Mouse (Mus musculus) MEL (cell line): ENCODE measurements around the gene Gnb1l. TPM values are rescaled to one million over a fixed set of nuclear protein-coding genes. Genes with fewer than 3 reads are reported as not detected.
A peak's percentile ranks its signal among the peaks of the same experiment; 100 is the strongest.

ENCODE experiments used
- DNase-seq: peaks from one replicate; pipeline ENCODE4 v3.0.0; 2011; ENCODE audit warnings: low read depth, low spot score
- H3K27ac ChIP-seq: 2 replicates; pipeline ENCODE4 v1.5.1; 2012; ENCODE audit warnings: low read depth, mild to moderate bottlenecking, control low read depth, low read length, moderate library complexity; ENCODE audit not compliant: control insufficient read depth
- H3K27me3 ChIP-seq, 2 experiments: fragments of 150-350 bp in 1 of 2; sonication (generic) in 1 of 2; 2 replicates each; pipeline ENCODE4 v1.6.1; 2012; ENCODE audit warnings: low read length in 2 of 2, mild to moderate bottlenecking in 2 of 2, improper control_type of control experiment in 1 of 2, moderate library complexity in 1 of 2; ENCODE audit not compliant: insufficient read depth in 2 of 2, control insufficient read depth in 1 of 2
- H3K36me3 ChIP-seq, 2 experiments: 2 replicates each; pipeline ENCODE4 v1.6.1; 2012 to 2014; ENCODE audit warnings: low read length in 2 of 2, improper control_type of control experiment in 1 of 2, inconsistent platforms in 1 of 2, mild to moderate bottlenecking in 1 of 2; ENCODE audit not compliant: insufficient read depth in 2 of 2, control insufficient read depth in 1 of 2
- H3K4me1 ChIP-seq, 2 experiments: fragments of 150-350 bp in 1 of 2; sonication (generic) in 1 of 2; 2 replicates each; pipeline ENCODE4 v1.6.1; 2012; ENCODE audit warnings: low read length in 2 of 2, improper control_type of control experiment in 1 of 2, mild to moderate bottlenecking in 1 of 2; ENCODE audit not compliant: insufficient read depth in 2 of 2, control insufficient read depth in 1 of 2
- H3K4me3 ChIP-seq, 2 experiments: fragments of 150-350 bp in 1 of 2; sonication (generic) in 1 of 2; 2 replicates each; pipeline ENCODE4 v1.5.1; 2012; ENCODE audit warnings: low read depth in 2 of 2, low read length in 2 of 2, mild to moderate bottlenecking in 2 of 2, moderate library complexity in 2 of 2, control low read depth in 1 of 2, improper control_type of control experiment in 1 of 2; ENCODE audit not compliant: control insufficient read depth in 1 of 2, insufficient read depth in 1 of 2
- H3K79me2 ChIP-seq: 2 replicates; pipeline ENCODE4 v1.6.1; 2012; ENCODE audit warnings: mild to moderate bottlenecking, low read length, moderate library complexity; ENCODE audit not compliant: control insufficient read depth, poor library complexity, insufficient read depth
- H3K9ac ChIP-seq: 2 replicates; pipeline ENCODE4 v1.6.1; 2012; ENCODE audit warnings: low read depth, mild to moderate bottlenecking, control low read depth, low read length, moderate library complexity; ENCODE audit not compliant: control insufficient read depth, poor library complexity, severe bottlenecking
- H3K9me3 ChIP-seq: fragments of 150-350 bp; sonication (generic); replicated peaks from 2 replicates; pipeline ENCODE4 v1.6.1; 2012; ENCODE audit warnings: mild to moderate bottlenecking, low read length, improper control_type of control experiment, moderate library complexity; ENCODE audit not compliant: insufficient read depth
- CHD2 ChIP-seq: IDR thresholded peaks from 2 replicates; pipeline ENCODE4 v1.6.1; 2011; ENCODE audit warnings: low read length, improper control_type of control experiment
- E2F4 ChIP-seq: IDR thresholded peaks from 2 replicates; pipeline ENCODE4 v1.6.1; 2011; ENCODE audit warnings: low read depth, low read length, improper control_type of control experiment, borderline replicate concordance
- EP300 ChIP-seq, 2 experiments: IDR thresholded peaks; 2 replicates each; pipeline ENCODE4 v1.6.1; 2011; ENCODE audit warnings: improper control_type of control experiment in 2 of 2, low read length in 2 of 2, low read depth in 1 of 2, mild to moderate bottlenecking in 1 of 2
- GABPA ChIP-seq: IDR thresholded peaks from 2 replicates; pipeline ENCODE4 v1.6.1; 2012; ENCODE audit warnings: low read depth, mild to moderate bottlenecking, inconsistent platforms, low read length, improper control_type of control experiment, moderate library complexity
- GATA1 ChIP-seq: IDR thresholded peaks from 2 replicates; pipeline ENCODE4 v1.6.1; 2011; ENCODE audit warnings: low read depth, low read length, improper control_type of control experiment
- HCFC1 ChIP-seq: IDR thresholded peaks from 2 replicates; pipeline ENCODE4 v1.6.1; 2012; ENCODE audit warnings: low read depth, mild to moderate bottlenecking, inconsistent platforms, low read length, improper control_type of control experiment, moderate library complexity
- KAT2A ChIP-seq: conservative IDR thresholded peaks from 2 replicates; pipeline ENCODE4 v1.6.1; 2012; ENCODE audit warnings: low read depth, low read length, improper control_type of control experiment, inconsistent platforms
- MEF2A ChIP-seq: IDR thresholded peaks from 2 replicates; pipeline ENCODE4 v1.6.1; 2014; ENCODE audit warnings: low read depth, mild to moderate bottlenecking, inconsistent platforms, low read length, improper control_type of control experiment; ENCODE audit not compliant: poor library complexity, insufficient replicate concordance, severe bottlenecking; ENCODE audit errors: extremely low read depth
- MYB ChIP-seq: IDR thresholded peaks from 2 replicates; pipeline ENCODE4 v1.6.1; 2011; ENCODE audit warnings: mild to moderate bottlenecking, low read depth, low read length, improper control_type of control experiment
- MYC ChIP-seq: IDR thresholded peaks from 2 replicates; pipeline ENCODE4 v1.6.1; 2011; ENCODE audit warnings: low read depth, mild to moderate bottlenecking, low read length, improper control_type of control experiment, moderate library complexity
- NELFE ChIP-seq: IDR thresholded peaks from 2 replicates; pipeline ENCODE4 v1.6.1; 2011; ENCODE audit warnings: low read depth, low read length, improper control_type of control experiment
- POLR2A ChIP-seq, 2 experiments: IDR thresholded peaks; 2 replicates each; pipeline ENCODE4 v1.6.1; 2011 to 2012; ENCODE audit warnings: low read length in 2 of 2, mild to moderate bottlenecking in 2 of 2, control low read depth in 1 of 2, improper control_type of control experiment in 1 of 2, low read depth in 1 of 2, moderate library complexity in 1 of 2; ENCODE audit not compliant: control insufficient read depth in 1 of 2, insufficient read depth in 1 of 2, poor library complexity in 1 of 2
- SIN3A ChIP-seq: IDR thresholded peaks from 2 replicates; pipeline ENCODE4 v1.6.1; 2012; ENCODE audit warnings: low read length, improper control_type of control experiment, inconsistent platforms
- SMC3 ChIP-seq: IDR thresholded peaks from 2 replicates; pipeline ENCODE4 v1.6.1; 2011; ENCODE audit warnings: low read depth, low read length, improper control_type of control experiment
- USF1 ChIP-seq: IDR thresholded peaks from 2 replicates; pipeline ENCODE4 v1.6.1; 2014; ENCODE audit warnings: low read depth, mild to moderate bottlenecking, inconsistent platforms, low read length, improper control_type of control experiment, moderate library complexity
- USF2 ChIP-seq, 2 experiments: IDR thresholded peaks; 2 replicates each; pipeline ENCODE4 v1.6.1; 2011 to 2012; ENCODE audit warnings: improper control_type of control experiment in 2 of 2, low read length in 2 of 2, borderline replicate concordance in 1 of 2, inconsistent platforms in 1 of 2, low read depth in 1 of 2, mild to moderate bottlenecking in 1 of 2; ENCODE audit not compliant: insufficient read depth in 1 of 2
- ZC3H11A ChIP-seq: IDR thresholded peaks from 2 replicates; pipeline ENCODE4 v1.6.1; 2012; ENCODE audit warnings: low read depth, mild to moderate bottlenecking, inconsistent platforms, low read length, improper control_type of control experiment
- ZKSCAN1 ChIP-seq: IDR thresholded peaks from 2 replicates; pipeline ENCODE4 v1.6.1; 2012; ENCODE audit warnings: low read depth, mild to moderate bottlenecking, inconsistent platforms, low read length, improper control_type of control experiment, moderate library complexity
- ZNF384 ChIP-seq: IDR thresholded peaks from 2 replicates; pipeline ENCODE4 v1.6.1; 2012; ENCODE audit warnings: low read depth, mild to moderate bottlenecking, inconsistent platforms, low read length, improper control_type of control experiment
- polyA plus RNA-seq, 2 experiments: library from polyadenylated mRNA; stranded (reverse) in 1 of 2; unstranded in 1 of 2; fragments of >175 nt in 1 of 2; fragments of >200 nt in 1 of 2; gene quantifications; 2 replicates each; pipeline versions ENCODE4 v1.2.1 to v1.2.4; 2012; ENCODE audit warnings: low replicate concordance in 2 of 2, low read depth in 1 of 2; ENCODE audit not compliant: insufficient read length in 2 of 2, insufficient read depth in 1 of 2, missing spikeins in 1 of 2
- total RNA-seq: library from RNA; depleted of rRNA; stranded (reverse); fragments of 300-350 nt; gene quantifications from 2 replicates; pipeline ENCODE4 v1.2.3, GENCODE M21; 2012

Gnb1l gene
- total and polyA plus RNA-seq, 3 experiments, result 37.9 to 47.8 TPM; not detected in 1

GRCm38 (mm10) chr16:18459955-18460370, 38.5 kb upstream of the Gnb1l start (continued):
- TF ChIP-seq ZC3H11A (no peak), POLR2A (IDR thresholded peaks at IDR 0.05; ENCODE audit: control insufficient read depth in 1 of 2, insufficient read depth in 1 of 2, low read depth in 1 of 2, low read length in 2 of 2, poor library complexity in 1 of 2) (peak in 1 of 2 experiments; percentile 27; a peak in 1 of 4 replicates), MYC (peak; percentile 72), USF2 (IDR thresholded peaks at IDR 0.05; ENCODE audit: borderline replicate concordance in 1 of 2, insufficient read depth in 1 of 2, low read depth in 1 of 2, low read length in 2 of 2) (no peak), ZNF384 (peak; percentile 46; the same call in 1 of the 2 replicates), HCFC1 (peak; percentile 71), NELFE (peak; percentile 19; the same call in 1 of the 2 replicates), MEF2A (no peak), CHD2 (peak; percentile 37; the same call in 1 of the 2 replicates), KAT2A (no peak), SMC3 (no peak), SIN3A (peak; percentile 96), EP300 (IDR thresholded peaks at IDR 0.05; ENCODE audit: low read depth in 1 of 2, low read length in 2 of 2) (peak; percentile 97 to 99), GABPA (no peak)

- DNase-seq, result no peak
- Histone ChIP-seq H3K36me3 (peaks cover 0 to 26% of the 10 kb centered on the region in 2 experiments), H3K79me2 (no peaks in the 10 kb centered on the region), H3K4me1 (peaks cover 9 to 41% of the 10 kb centered on the region in 2 experiments), H3K9me3 (no peaks in the 10 kb centered on the region), H3K27me3 (no peaks in the 10 kb centered on the region), H3K9ac (no peak overlapping the region), H3K27ac (no peak overlapping the region), H3K4me3 (no peak overlapping the region)
- TF ChIP-seq CHD2, result no peak
- no peak for TF ChIP-seq EP300 (IDR thresholded peaks at IDR 0.05; ENCODE audit: low read depth in 1 of 2, low read length in 2 of 2)
- TF ChIP-seq USF2 (IDR thresholded peaks at IDR 0.05; ENCODE audit: borderline replicate concordance in 1 of 2, insufficient read depth in 1 of 2, low read depth in 1 of 2, low read length in 2 of 2), result no peak
- no peak for TF ChIP-seq GATA1
- no peak for TF ChIP-seq MYB
- no peak for TF ChIP-seq MEF2A
- no peak for TF ChIP-seq E2F4
- no peak for TF ChIP-seq ZKSCAN1
- TF ChIP-seq USF1, result no peak
These were observed 37.7 kb upstream of the Gnb1l start for GRCm38 (mm10) chr16:18460826-18461225.
